ENCODE assay signal across 8 mouse cellular contexts in genomic region chr13:47288449-47288848, GRCm38 (mm10).
DNase-seq lines count a peak whose midpoint lies in the region; ATAC-seq and TF ChIP-seq lines count a peak whose summit lies in the region.

No protein-coding gene starts in this region.

- no peak for TF ChIP-seq POLR2A in thymus, adult 2 months (IDR thresholded peaks at IDR 0.05; ENCODE audit: control insufficient read depth, extremely low read depth, insufficient read depth, low read length, poor library complexity)
- TF ChIP-seq POLR2A in kidney, adult 2 months (IDR thresholded peaks at IDR 0.05; ENCODE audit: low read depth, low read length) = no peak

- H3K9ac ChIP-seq in midbrain, embryonic 15.5 days = no peak overlapping the region

- no peak for TF ChIP-seq CTCF in thymus, adult 2 months (IDR thresholded peaks at IDR 0.05; ENCODE audit: borderline replicate concordance, control insufficient read depth, extremely low read depth, insufficient read depth, low read length, poor library complexity)
- TF ChIP-seq CTCF in kidney, adult 2 months (conservative IDR thresholded peaks at IDR 0.05; ENCODE audit: insufficient read depth, insufficient read length, low read depth, low read length) = peak; percentile 98

- DNase-seq in thymus, adult 2 months = peak; percentile 46
- no peak for DNase-seq in thymus, adult 18-20 months
- peak; percentile 38 to 50 for DNase-seq in gastrocnemius, adult 8-10 months (ENCODE audit: low spot score in 2 of 2)
- DNase-seq in kidney, adult 2 months = peak; percentile 64
- DNase-seq in left cerebral cortex, postnatal 4 days = peak; percentile 74
- DNase-seq in splenic B cell, adult 2 months (ENCODE audit: low read depth, low spot score) = peak; percentile 56

- H3K4me3 ChIP-seq in thymus, adult 2 months (ENCODE audit: control insufficient read depth, insufficient read depth, low read length) = no peak overlapping the region
- H3K4me3 ChIP-seq in kidney, adult 2 months (ENCODE audit: insufficient read depth, low read depth, low read length) = no peak overlapping the region
- H3K4me3 ChIP-seq in midbrain, embryonic 15.5 days = no peak overlapping the region

- no peak overlapping the region for H3K27ac ChIP-seq in thymus, adult 2 months (ENCODE audit: control insufficient read depth, insufficient read depth, low read length)
- no peak overlapping the region for H3K27ac ChIP-seq in kidney, adult 2 months (ENCODE audit: insufficient read depth, low read depth, low read length)
- no peak overlapping the region for H3K27ac ChIP-seq in midbrain, embryonic 15.5 days

- no peaks in the 10 kb centered on the region for H3K9me3 ChIP-seq in midbrain, embryonic 15.5 days

- intact Hi-C loops in left cerebral cortex, postnatal 4 days (cut with DNase I) = loop anchor here (2.0 kb wide), 1 partner anchor 136 kb away; no protein-coding TSS in a partner anchor

- WGBS in thymus, adult 2 months = 50% methylated on average over 4 of the region's 4 CpGs
- 40% methylated on average over 4 of the region's 4 CpGs for WGBS in kidney, adult 2 months
- WGBS in midbrain, embryonic 15.5 days = 37% methylated on average over 4 of the region's 4 CpGs

- no peaks in the 10 kb centered on the region for H3K4me1 ChIP-seq in thymus, adult 2 months (replicated peaks; ENCODE audit: control insufficient read depth, insufficient read depth, low read length)
- no peaks in the 10 kb centered on the region for H3K4me1 ChIP-seq in kidney, adult 2 months (ENCODE audit: control insufficient read depth, insufficient read depth, low read length)
- no peaks in the 10 kb centered on the region for H3K4me1 ChIP-seq in midbrain, embryonic 15.5 days

- ATAC-seq in common myeloid progenitor, adult 5-6 weeks (replicated peaks; ENCODE audit: low read depth, poor library complexity, severe bottlenecking) = peak; percentile 97
- ATAC-seq in midbrain, embryonic 15.5 days (replicated peaks) = peak; percentile 88

- no peak overlapping the region for H3K4me2 ChIP-seq in midbrain, embryonic 15.5 days

- no peaks in the 10 kb centered on the region for H3K27me3 ChIP-seq in thymus, adult 2 months (ENCODE audit: control insufficient read depth, insufficient read depth, low read length)
- no peaks in the 10 kb centered on the region for H3K27me3 ChIP-seq in kidney, adult 2 months (replicated peaks; ENCODE audit: control insufficient read depth, insufficient read depth, low read length)
- no peaks in the 10 kb centered on the region for H3K27me3 ChIP-seq in midbrain, embryonic 15.5 days (replicated peaks)
- no peaks in the 10 kb centered on the region for H3K27me3 ChIP-seq in splenic B cell, adult 2 months (ENCODE audit: control insufficient read depth, insufficient read depth, low read length, poor library complexity, severe bottlenecking)

- H3K36me3 ChIP-seq in thymus, adult 2 months (ENCODE audit: control insufficient read depth, insufficient read depth, low read length) = no peaks in the 10 kb centered on the region
- no peaks in the 10 kb centered on the region for H3K36me3 ChIP-seq in kidney, adult 2 months (ENCODE audit: control insufficient read depth, insufficient read depth, low read length)
- H3K36me3 ChIP-seq in midbrain, embryonic 15.5 days (replicated peaks) = no peaks in the 10 kb centered on the region
- no peaks in the 10 kb centered on the region for H3K36me3 ChIP-seq in splenic B cell, adult 2 months (ENCODE audit: control insufficient read depth, insufficient read depth, low read length, poor library complexity, severe bottlenecking)

Comparison
In these comparisons a context has a peak if more than half of its experiments do, and no peak if none do; other contexts are left out.
1. DNase-seq: peak in thymus, adult 2 months (single experiment), gastrocnemius, adult 8-10 months (2 of 2), kidney, adult 2 months (single experiment), left cerebral cortex, postnatal 4 days (single experiment) and splenic B cell, adult 2 months (single experiment); none in thymus, adult 18-20 months (0 of 2).